Mouse (Mus musculus): Measurements from ENCODE around the gene Galnt14. TPM values are rescaled to one million over a fixed set of nuclear protein-coding genes. Genes with fewer than 3 reads are reported as not detected.

Galnt14 gene
- polyA plus RNA-seq, 1 experiment from 2014 or later: 5.4 TPM

- no peak overlapping the region for H3K27ac ChIP-seq (ENCODE audit: low read depth, low read length)
- H3K4me1 ChIP-seq (replicated peaks; ENCODE audit: control insufficient read depth, insufficient read depth, low read length): no peaks in the 10 kb centered on the region
- ATAC-seq (replicated peaks; ENCODE audit: low FRiP score) (no peak), DNase-seq (ENCODE audit: low spot score) (no peak)
- WGBS: 86% methylated on average over 8 of the region's 8 CpGs
- H3K4me3 ChIP-seq (ENCODE audit: low read depth, low read length): no peak overlapping the region
- no peaks in the 10 kb centered on the region for H3K36me3 ChIP-seq (ENCODE audit: control insufficient read depth, insufficient read depth, low read length)
- no peak overlapping the region for H3K4me2 ChIP-seq (ENCODE audit: low read depth, low read length, severe bottlenecking)
- no peaks in the 10 kb centered on the region for H3K9me3 ChIP-seq (ENCODE audit: control insufficient read depth, low read length)
- no peaks in the 10 kb centered on the region for H3K27me3 ChIP-seq (ENCODE audit: control insufficient read depth, insufficient read depth, low read length)
- H3K9ac ChIP-seq (ENCODE audit: low read length): no peak overlapping the region
Measured at GRCm38 (mm10) chr17:73686292-73686691, 24.0 kb downstream of the Galnt14 start.

DNA sequence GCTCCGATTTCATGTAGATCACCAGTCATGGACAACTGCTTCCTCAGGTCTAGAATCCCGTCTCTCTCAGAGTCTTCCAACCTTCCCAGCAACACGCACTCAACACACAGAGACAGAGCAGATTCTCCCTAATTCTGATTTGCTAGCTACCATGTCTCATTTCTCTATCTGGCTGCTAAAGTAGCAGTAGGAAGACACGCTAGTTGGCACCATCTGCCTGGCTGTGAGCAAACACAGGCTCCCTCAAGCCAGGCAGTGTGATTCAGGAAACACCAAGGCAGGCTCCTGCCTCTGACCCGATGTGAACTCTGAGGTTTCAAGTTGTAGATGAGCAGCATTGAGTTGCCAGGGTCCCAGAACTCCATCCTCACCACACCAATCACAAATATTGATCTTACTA lies 25.5 kb downstream of the Galnt14 start:
- Histone ChIP-seq H3K9ac (ENCODE audit: low read length) (no peak overlapping the region), H3K9me3 (ENCODE audit: control insufficient read depth, low read length) (no peaks in the 10 kb centered on the region), H3K4me1 (replicated peaks; ENCODE audit: control insufficient read depth, insufficient read depth, low read length) (no peaks in the 10 kb centered on the region), H3K27me3 (ENCODE audit: control insufficient read depth, insufficient read depth, low read length) (no peaks in the 10 kb centered on the region), H3K27ac (ENCODE audit: low read depth, low read length) (no peak overlapping the region), H3K4me3 (ENCODE audit: low read depth, low read length) (no peak overlapping the region), H3K4me2 (ENCODE audit: low read depth, low read length, severe bottlenecking) (no peak overlapping the region), H3K36me3 (ENCODE audit: control insufficient read depth, insufficient read depth, low read length) (no peaks in the 10 kb centered on the region)
- WGBS: 85% methylated on average over 5 of the region's 5 CpGs
- ATAC-seq (replicated peaks; ENCODE audit: low FRiP score) (no peak), DNase-seq (ENCODE audit: low spot score) (no peak)

GRCm38 (mm10) chr17:73671921-73672320 lies 38.3 kb downstream of the Galnt14 start:
- no peaks in the 10 kb centered on the region for H3K36me3 ChIP-seq (ENCODE audit: control insufficient read depth, insufficient read depth, low read length)
- no peak overlapping the region for H3K4me3 ChIP-seq (ENCODE audit: low read depth, low read length)
- no peak overlapping the region for H3K9ac ChIP-seq (ENCODE audit: low read length)
- no peaks in the 10 kb centered on the region for H3K9me3 ChIP-seq (ENCODE audit: control insufficient read depth, low read length)
- ATAC-seq (replicated peaks; ENCODE audit: low FRiP score) (no peak), DNase-seq (ENCODE audit: low spot score) (no peak)
- H3K27ac ChIP-seq (ENCODE audit: low read depth, low read length): no peak overlapping the region
- H3K27me3 ChIP-seq (ENCODE audit: control insufficient read depth, insufficient read depth, low read length): no peaks in the 10 kb centered on the region
- H3K4me1 ChIP-seq (replicated peaks; ENCODE audit: control insufficient read depth, insufficient read depth, low read length): no peaks in the 10 kb centered on the region
- 88% methylated on average over 5 of the region's 5 CpGs for WGBS
- H3K4me2 ChIP-seq (ENCODE audit: low read depth, low read length, severe bottlenecking): no peak overlapping the region

GRCm38 (mm10) chr17:73670048-73670447 lies 40.2 kb downstream of the Galnt14 start:
- Histone ChIP-seq H3K27ac (ENCODE audit: low read depth, low read length) (no peak overlapping the region), H3K4me1 (replicated peaks; ENCODE audit: control insufficient read depth, insufficient read depth, low read length) (no peaks in the 10 kb centered on the region), H3K4me2 (ENCODE audit: low read depth, low read length, severe bottlenecking) (no peak overlapping the region), H3K9ac (ENCODE audit: low read length) (no peak overlapping the region), H3K4me3 (ENCODE audit: low read depth, low read length) (no peak overlapping the region), H3K36me3 (ENCODE audit: control insufficient read depth, insufficient read depth, low read length) (no peaks in the 10 kb centered on the region), H3K9me3 (ENCODE audit: control insufficient read depth, low read length) (no peaks in the 10 kb centered on the region), H3K27me3 (ENCODE audit: control insufficient read depth, insufficient read depth, low read length) (no peaks in the 10 kb centered on the region)
- 88% methylated on average over 2 of the region's 2 CpGs for WGBS
- DNase-seq (ENCODE audit: low spot score): no peak
- ATAC-seq (replicated peaks; ENCODE audit: low FRiP score): no peak

DNA sequence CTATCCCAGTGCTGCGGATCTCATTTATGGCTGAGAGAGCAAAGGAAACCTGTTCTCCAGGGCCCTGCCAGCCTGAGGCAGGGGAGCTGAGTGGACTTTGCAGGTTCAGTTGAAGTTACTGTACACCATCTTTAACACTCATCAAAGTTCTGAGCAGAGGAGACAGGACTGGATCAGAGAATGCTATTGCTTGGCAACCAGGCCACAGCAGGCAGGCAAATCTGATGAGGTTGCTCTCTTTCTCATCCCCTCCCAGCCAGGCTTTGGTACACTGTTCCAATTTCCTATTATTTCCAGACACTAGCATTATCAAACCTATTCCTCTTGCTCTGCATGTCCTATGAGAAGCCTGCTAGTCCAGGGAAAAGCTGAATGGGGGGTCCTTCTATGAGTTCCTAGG lies 41.3 kb downstream of the Galnt14 start:
- ATAC-seq (replicated peaks; ENCODE audit: low FRiP score) (no peak), DNase-seq (ENCODE audit: low spot score) (no peak)
- Histone ChIP-seq H3K4me1 (replicated peaks; ENCODE audit: control insufficient read depth, insufficient read depth, low read length) (no peaks in the 10 kb centered on the region), H3K9me3 (ENCODE audit: control insufficient read depth, low read length) (no peaks in the 10 kb centered on the region), H3K4me2 (ENCODE audit: low read depth, low read length, severe bottlenecking) (no peak overlapping the region), H3K9ac (ENCODE audit: low read length) (no peak overlapping the region), H3K27me3 (ENCODE audit: control insufficient read depth, insufficient read depth, low read length) (no peaks in the 10 kb centered on the region), H3K27ac (ENCODE audit: low read depth, low read length) (no peak overlapping the region), H3K36me3 (ENCODE audit: control insufficient read depth, insufficient read depth, low read length) (no peaks in the 10 kb centered on the region), H3K4me3 (ENCODE audit: low read depth, low read length) (no peak overlapping the region)
- 93% methylated on average over 1 of the region's 1 CpGs for WGBS

DNA sequence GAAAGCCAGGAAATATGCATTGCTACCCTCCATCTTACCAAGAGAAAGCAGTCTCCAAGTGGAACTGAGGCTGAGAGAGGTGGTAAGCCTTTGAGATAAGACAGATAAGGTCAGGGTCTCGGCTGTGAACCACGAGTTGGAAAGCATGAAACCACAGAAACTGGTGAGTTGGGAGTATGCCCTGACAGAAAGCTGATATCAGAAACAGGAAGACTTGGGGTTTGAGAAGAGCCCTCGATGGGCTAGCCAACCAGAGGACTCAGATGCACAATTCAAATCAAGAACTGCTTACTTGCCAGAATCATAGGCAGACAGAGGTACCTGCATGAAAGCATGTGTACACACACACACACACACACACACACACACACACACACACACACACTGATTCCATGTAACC lies 47.0 kb downstream of the Galnt14 start:
- no peak overlapping the region for H3K27ac ChIP-seq (ENCODE audit: low read depth, low read length)
- no peaks in the 10 kb centered on the region for H3K9me3 ChIP-seq (ENCODE audit: control insufficient read depth, low read length)
- H3K36me3 ChIP-seq (ENCODE audit: control insufficient read depth, insufficient read depth, low read length): no peaks in the 10 kb centered on the region
- H3K4me3 ChIP-seq (ENCODE audit: low read depth, low read length): no peak overlapping the region
- DNase-seq (ENCODE audit: low spot score): no peak
- no peak for ATAC-seq (replicated peaks; ENCODE audit: low FRiP score)
- no peak overlapping the region for H3K9ac ChIP-seq (ENCODE audit: low read length)
- H3K4me2 ChIP-seq (ENCODE audit: low read depth, low read length, severe bottlenecking): no peak overlapping the region
- H3K4me1 ChIP-seq (replicated peaks; ENCODE audit: control insufficient read depth, insufficient read depth, low read length): no peaks in the 10 kb centered on the region
- no peaks in the 10 kb centered on the region for H3K27me3 ChIP-seq (ENCODE audit: control insufficient read depth, insufficient read depth, low read length)
- WGBS: 86% methylated on average over 3 of the region's 3 CpGs

DNA sequence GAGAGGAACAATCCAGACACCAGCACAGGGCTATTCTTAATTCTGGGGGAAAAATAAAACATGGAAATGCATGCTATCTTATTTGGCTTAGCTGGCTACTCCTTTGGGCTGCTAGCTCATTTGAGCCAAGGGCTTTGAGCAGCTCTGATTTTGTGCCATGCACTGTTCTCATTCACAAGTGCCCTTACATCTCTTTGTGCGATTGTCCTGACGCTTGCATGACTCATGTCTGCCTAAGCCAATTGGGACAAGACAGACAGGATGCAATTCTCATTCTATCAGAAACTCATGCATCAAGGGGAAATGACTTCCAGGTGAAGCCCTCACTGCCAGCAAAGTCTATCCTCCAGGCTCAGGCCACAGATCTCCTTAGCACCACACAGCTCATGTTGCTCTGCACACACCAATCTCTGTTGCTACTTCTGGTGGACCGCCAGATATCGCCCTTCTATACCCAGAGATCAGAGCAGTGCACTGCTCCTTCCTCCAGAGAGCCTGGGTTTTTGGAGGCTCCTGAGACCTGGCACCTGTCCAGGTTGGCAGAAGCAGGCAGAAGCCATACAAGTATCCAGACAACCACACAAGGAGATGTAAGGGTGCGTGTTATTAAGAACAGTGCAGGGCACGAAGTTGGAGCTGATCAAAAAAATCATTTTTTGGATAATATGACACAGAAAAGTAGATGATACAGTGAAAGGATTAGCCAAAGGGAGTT lies 51.4 kb downstream of the Galnt14 start:
- Histone ChIP-seq H3K27ac (ENCODE audit: low read depth, low read length) (no peak overlapping the region), H3K4me3 (ENCODE audit: low read depth, low read length) (no peak overlapping the region), H3K27me3 (ENCODE audit: control insufficient read depth, insufficient read depth, low read length) (no peaks in the 10 kb centered on the region), H3K9ac (ENCODE audit: low read length) (no peak overlapping the region), H3K4me2 (ENCODE audit: low read depth, low read length, severe bottlenecking) (no peak overlapping the region), H3K36me3 (ENCODE audit: control insufficient read depth, insufficient read depth, low read length) (no peaks in the 10 kb centered on the region), H3K4me1 (replicated peaks; ENCODE audit: control insufficient read depth, insufficient read depth, low read length) (no peaks in the 10 kb centered on the region), H3K9me3 (ENCODE audit: control insufficient read depth, low read length) (no peaks in the 10 kb centered on the region)
- ATAC-seq (replicated peaks; ENCODE audit: low FRiP score) (no peak), DNase-seq (ENCODE audit: low spot score) (no peak)
- 90% methylated on average over 6 of the region's 6 CpGs for WGBS

GRCm38 (mm10) chr17:73656373-73656772 lies 53.9 kb downstream of the Galnt14 start:
- Histone ChIP-seq H3K36me3 (ENCODE audit: control insufficient read depth, insufficient read depth, low read length) (no peaks in the 10 kb centered on the region), H3K9ac (ENCODE audit: low read length) (no peak overlapping the region), H3K27me3 (ENCODE audit: control insufficient read depth, insufficient read depth, low read length) (no peaks in the 10 kb centered on the region), H3K4me1 (replicated peaks; ENCODE audit: control insufficient read depth, insufficient read depth, low read length) (no peaks in the 10 kb centered on the region), H3K4me3 (ENCODE audit: low read depth, low read length) (no peak overlapping the region), H3K27ac (ENCODE audit: low read depth, low read length) (no peak overlapping the region), H3K9me3 (ENCODE audit: control insufficient read depth, low read length) (no peaks in the 10 kb centered on the region), H3K4me2 (ENCODE audit: low read depth, low read length, severe bottlenecking) (no peak overlapping the region)
- WGBS: 88% methylated on average over 3 of the region's 3 CpGs
- ATAC-seq (replicated peaks; ENCODE audit: low FRiP score) (no peak), DNase-seq (ENCODE audit: low spot score) (no peak)

DNA sequence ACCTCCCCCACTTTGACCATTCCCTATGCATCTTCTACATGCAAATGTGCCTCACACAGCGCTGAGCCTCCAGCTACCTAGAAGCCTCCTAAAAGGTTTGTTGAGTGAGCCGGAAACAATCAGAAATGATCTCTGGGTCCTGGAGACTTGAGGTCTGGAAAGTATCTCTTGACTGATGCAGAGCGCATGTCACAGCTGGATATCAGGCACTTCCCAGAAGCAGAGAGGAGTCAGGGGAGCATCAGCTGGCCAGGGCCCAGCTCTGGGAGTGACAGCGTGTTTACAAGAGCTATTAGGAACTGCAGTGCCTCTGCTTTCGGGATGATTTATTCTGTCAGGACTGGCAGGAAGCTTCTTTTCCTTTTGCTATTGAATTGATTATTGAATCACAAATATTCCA lies 56.0 kb downstream of the Galnt14 start:
- Histone ChIP-seq H3K4me3 (ENCODE audit: low read depth, low read length) (no peak overlapping the region), H3K9ac (ENCODE audit: low read length) (no peak overlapping the region), H3K4me2 (ENCODE audit: low read depth, low read length, severe bottlenecking) (no peak overlapping the region), H3K9me3 (ENCODE audit: control insufficient read depth, low read length) (no peaks in the 10 kb centered on the region), H3K27ac (ENCODE audit: low read depth, low read length) (no peak overlapping the region), H3K27me3 (ENCODE audit: control insufficient read depth, insufficient read depth, low read length) (no peaks in the 10 kb centered on the region), H3K36me3 (ENCODE audit: control insufficient read depth, insufficient read depth, low read length) (no peaks in the 10 kb centered on the region), H3K4me1 (replicated peaks; ENCODE audit: control insufficient read depth, insufficient read depth, low read length) (no peaks in the 10 kb centered on the region)
- DNase-seq (ENCODE audit: low spot score): no peak
- ATAC-seq (replicated peaks; ENCODE audit: low FRiP score): no peak
- whole genome bisulfite sequencing: 75% methylated on average over 5 of the region's 5 CpGs
